Mouse (Mus musculus) kidney, postnatal 10 days (tissue): ENCODE measurements around the gene Tmem165.

Source experiments
- DNase-seq: peaks from one replicate; pipeline ENCODE4 v3.0.0; 2021; ENCODE audit warnings: mixed read lengths

The Tmem165 gene

GRCm38 (mm10) chr5:76176411-76176810 lies 7.3 kb upstream of the Tmem165 start:
- DNase-seq: peak; percentile 43

DNA sequence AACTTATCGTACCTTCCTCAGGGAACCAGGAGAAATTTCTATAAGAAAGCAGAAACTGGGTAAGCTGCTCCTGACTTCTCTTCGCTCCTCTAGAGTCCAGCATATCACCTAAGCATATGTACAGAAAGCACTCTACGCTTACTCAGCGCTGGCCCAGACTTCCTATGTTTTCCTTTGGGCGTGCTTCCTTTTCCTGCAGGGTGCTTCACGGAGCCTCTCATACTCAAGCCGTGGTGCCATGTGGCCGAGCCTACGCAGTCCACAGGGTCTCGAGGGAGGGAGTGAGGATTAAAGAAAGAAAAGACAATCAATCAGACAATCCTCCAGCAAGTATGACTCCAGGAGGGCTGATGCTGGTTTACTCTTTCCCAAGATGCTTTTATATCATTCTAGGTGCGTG lies 6.8 kb upstream of the Tmem165 start:
- DNase-seq: no peak

DNA sequence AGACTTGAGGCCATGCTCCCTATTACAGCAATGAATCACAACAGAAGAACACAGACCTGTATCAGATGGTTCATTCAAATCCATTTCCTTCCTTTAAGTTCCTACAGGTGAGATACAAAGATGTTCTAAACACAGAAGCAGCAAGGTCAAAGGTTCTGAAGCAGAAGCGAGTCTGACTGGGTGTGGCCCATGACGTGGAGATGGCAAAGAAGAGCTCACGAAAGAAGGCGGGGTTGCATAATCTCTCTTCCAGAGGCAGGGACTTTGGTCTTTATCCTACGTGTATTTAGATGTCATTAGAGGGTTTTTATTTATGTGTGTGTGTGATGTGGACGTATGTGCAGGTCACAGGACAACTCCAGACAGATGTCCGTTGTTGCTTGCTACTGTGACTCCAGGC lies 6.0 kb upstream of the Tmem165 start:
- no peak for DNase-seq

DNA sequence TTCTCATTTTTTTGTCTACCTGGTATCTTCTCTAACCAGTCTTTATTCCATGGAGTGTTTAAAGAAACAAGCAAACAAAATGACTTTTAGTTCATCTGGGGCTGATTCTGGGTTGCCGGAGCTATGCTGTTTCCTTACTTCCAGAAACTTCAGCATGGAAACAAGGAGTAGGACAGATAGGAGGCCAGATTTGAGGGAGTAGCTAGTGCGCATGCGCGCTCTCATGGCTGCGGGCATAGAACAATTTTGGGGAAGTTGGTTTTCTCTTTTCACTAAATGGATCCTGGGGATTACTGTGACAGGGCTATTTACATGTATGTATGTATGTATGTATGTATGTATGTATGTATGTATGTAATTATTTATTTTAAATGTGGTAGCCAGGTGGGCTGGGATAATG lies 4.5 kb upstream of the Tmem165 start:
- no peak for DNase-seq

GRCm38 (mm10) chr5:76179791-76180190 lies 3.9 kb upstream of the Tmem165 start:
- no peak for DNase-seq

DNA sequence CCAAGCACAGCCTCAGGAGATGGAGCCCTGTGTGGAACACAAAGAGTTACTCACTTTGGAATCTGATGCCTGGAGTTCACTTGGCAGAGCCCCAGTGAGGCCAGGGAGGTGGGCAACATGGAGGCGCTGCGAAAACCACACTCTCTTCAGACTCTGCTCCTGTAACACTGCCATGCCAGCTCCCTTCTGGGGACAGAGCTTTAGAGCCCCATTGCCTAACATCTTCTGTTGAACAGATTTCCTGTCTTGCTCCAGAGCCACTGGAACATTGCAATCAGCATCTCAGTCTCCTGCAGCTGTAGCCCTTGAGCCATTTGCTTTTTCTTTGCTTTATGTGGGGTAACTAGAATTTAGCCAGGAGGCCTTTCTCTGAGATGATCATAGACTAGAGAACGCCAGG lies 1.4 kb upstream of the Tmem165 start:
- DNase-seq: no peak

GRCm38 (mm10) chr5:76183043-76183749 lies 484 bp upstream of the Tmem165 start:
- no peak for DNase-seq

GRCm38 (mm10) chr5:76184286-76185080 lies 803 bp downstream of the Tmem165 start:
- DNase-seq: peak; percentile 86

GRCm38 (mm10) chr5:76187885-76188284 lies 4.2 kb downstream of the Tmem165 start:
- DNase-seq: no peak

GRCm38 (mm10) chr5:76190609-76191008 lies 6.9 kb downstream of the Tmem165 start:
- no peak for DNase-seq

DNA sequence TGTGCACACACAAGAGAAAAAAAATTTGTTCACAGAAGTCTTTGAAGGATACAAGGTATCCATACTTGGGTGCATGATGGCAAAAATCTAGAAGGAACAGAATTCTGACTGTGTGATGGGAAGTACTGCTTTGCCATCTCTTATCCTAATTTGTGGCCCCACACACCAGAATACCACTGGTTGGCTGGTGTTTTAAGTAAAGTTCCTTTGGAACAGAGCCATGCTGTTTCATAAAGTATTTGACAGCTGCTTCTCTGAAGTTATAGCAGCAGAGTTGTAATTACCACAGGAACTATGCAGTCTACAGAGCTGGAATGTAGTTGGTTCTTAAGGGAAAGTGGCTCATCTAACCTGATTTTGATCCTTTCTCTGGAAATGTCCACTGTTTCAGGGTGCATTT lies 9.4 kb downstream of the Tmem165 start:
- DNase-seq: no peak

DNA sequence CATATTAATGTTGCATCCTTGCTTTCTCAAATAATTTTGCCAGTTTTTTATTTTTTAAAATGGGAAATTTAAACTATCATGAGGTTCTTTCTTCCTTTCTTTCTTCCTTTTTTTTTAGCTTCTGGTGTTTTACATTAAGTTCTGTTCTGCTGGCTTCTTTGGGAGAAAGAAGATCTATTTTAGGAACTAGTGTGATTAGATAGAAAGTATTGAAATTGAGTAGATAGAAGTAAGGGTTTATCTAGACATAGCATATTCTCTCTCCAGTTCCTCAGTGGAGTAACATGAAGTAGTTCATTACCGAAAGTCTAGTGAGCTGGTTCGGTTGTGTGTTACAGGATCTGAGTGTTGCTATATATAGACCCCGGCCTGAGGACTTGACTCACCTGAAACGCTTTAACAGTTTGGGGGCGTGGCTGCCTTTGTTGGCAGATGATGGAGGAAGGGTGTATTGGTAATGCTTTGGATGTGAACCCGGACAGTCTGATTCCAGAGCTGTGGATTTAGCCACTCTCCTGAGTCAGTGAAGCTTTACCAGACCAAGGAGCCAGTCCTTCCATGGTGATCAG lies 10.8 kb downstream of the Tmem165 start:
- no peak for DNase-seq

- no peak for DNase-seq
Observed at GRCm38 (mm10) chr5:76199346-76199745, 15.7 kb downstream of the Tmem165 start.

DNA sequence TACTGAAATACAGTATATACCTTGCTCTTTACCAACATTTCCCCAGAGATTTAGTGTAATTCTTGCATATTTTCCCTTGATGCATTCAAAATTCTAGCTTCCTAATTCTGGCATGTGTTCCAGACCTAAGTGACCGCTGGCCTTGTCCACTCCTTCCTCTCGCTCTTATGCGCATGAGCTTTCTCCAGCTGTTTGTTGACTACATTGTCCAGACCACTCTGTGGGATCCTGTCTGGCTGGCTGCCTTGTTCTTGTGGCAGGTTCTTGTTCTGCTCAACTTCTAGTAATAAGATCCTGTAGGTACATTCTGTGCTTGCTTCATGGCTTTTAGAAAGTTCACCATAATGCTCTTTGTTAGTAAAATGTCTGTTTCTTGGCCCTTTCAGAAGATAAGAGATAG lies 19.5 kb downstream of the Tmem165 start:
- DNase-seq: no peak

DNA sequence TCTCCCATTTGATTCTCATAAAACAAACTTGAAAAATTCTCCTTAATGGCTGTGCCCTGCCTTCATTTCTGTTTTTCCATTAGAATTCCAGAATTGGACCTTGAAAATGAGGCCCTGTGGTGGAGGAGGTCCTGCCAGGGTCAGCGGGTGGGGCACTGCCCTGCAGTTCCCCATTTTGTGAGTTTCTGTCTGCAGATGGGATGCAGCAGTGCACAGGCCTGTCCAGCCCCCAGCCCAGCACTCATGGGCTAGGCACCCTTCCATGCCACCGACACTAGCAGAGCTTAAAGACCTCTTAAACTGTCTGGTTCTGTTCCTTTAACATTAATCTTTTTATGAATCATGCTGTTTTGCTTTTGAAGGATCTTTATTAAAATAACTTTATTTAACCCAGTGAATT lies 22.2 kb downstream of the Tmem165 start:
- no peak for DNase-seq

- DNase-seq: no peak
Observed at GRCm38 (mm10) chr5:76208066-76208465, 24.4 kb downstream of the Tmem165 start.

DNA sequence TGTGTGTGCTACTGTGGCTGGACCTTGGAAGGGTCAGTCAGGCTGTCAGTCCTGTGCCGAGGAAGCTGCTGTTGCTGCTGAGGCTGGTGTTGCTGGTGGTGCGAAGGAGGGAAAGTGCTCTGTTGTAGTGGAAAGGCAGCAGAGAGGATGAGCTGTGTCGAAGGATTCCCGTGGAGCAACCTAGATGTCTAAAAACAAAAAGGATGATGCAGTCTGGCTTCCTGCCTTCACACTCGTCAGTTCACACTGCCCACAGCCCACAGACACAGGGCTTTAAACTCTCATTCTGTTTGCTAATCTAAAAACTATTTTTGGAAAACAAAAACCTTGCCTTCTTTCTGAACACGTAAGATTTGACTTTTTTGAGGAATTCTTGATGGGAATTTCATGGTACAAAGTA lies 33.0 kb downstream of the Tmem165 start:
- DNase-seq: no peak

- no peak for DNase-seq
Observed at GRCm38 (mm10) chr5:76231171-76231855, 47.6 kb downstream of the Tmem165 start.

GRCm38 (mm10) chr5:76243274-76243673 lies 59.6 kb downstream of the Tmem165 start:
- DNase-seq: no peak

GRCm38 (mm10) chr5:76243929-76244328 lies 60.2 kb downstream of the Tmem165 start:
- DNase-seq: no peak

- DNase-seq: no peak
Observed at GRCm38 (mm10) chr5:76244430-76244829, 60.8 kb downstream of the Tmem165 start.

DNA sequence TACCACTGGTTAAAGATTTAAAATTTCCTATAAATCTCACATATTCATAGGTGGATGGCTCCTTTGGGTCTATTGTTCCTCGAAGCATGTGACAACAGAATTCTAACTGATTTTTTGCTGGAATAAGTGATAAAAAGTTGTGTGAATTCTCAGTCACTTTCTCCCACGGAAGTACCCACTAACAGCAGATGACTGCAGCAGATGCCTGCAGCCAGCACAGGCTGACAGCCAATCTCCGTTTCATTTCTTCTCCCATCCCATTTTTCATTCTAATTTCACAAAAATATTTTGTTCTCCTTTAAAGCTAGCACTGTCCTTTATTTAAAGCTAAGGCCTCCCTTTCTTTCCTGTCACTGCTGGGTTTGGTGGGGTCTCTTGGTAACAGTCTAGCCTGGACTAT lies 61.7 kb downstream of the Tmem165 start:
- no peak for DNase-seq

- no peak for DNase-seq
Observed at GRCm38 (mm10) chr5:76246539-76246938, 62.9 kb downstream of the Tmem165 start.

DNA sequence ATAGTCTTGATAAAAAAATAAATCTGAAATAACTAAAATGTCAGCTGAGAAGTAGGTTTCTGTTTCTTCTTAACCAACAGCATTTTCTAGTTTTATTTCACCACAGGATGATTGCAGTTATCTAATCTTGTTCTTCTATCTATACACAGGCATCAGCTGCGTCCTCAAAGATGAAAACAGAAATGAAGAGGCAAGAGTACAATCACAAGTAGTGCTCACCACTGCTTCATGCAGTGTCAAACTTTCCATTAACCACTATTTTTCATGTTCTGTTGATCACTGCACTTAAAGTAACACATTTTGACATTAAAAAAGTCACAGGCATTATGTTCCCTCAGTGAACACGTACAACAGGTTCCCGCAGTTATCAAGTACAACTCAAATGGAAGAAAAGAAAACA lies 67.3 kb downstream of the Tmem165 start:
- DNase-seq: no peak
